Mouse (Mus musculus) liver, embryonic 12.5 days (tissue): ENCODE measurements around the gene Nlrx1. TPM values are rescaled to one million over a fixed set of nuclear protein-coding genes. Genes with fewer than 3 reads are reported as not detected.
"Not testable (repeated sequence)": the region's sequence is repeated elsewhere in the genome, so short reads cannot be mapped to it uniquely, and the experiment has no call there.

ENCODE experiments used
- ATAC-seq: fragments of 200-750 bp; cut with Nextera tagmentation; 2 replicates; pipeline ENCODE4 v1.8.0; 2017; ENCODE audit warnings: moderate number of reproducible peaks, mild to moderate bottlenecking, moderate library complexity
- H3K27ac ChIP-seq: fragments of 300-500 bp; sonication (generic); 2 replicates; pipeline ENCODE4 v1.5.1; 2016; ENCODE audit warnings: mild to moderate bottlenecking
- H3K27me3 ChIP-seq: fragments of 300-500 bp; sonication (generic); replicated peaks from 2 replicates; pipeline ENCODE4 v1.6.1; 2016; ENCODE audit warnings: mild to moderate bottlenecking, moderate library complexity
- H3K36me3 ChIP-seq: fragments of 300-500 bp; sonication (generic); 2 replicates; pipeline ENCODE4 v1.6.1; 2016; ENCODE audit warnings: mild to moderate bottlenecking, moderate library complexity
- H3K4me1 ChIP-seq: fragments of 300-500 bp; sonication (generic); 2 replicates; pipeline ENCODE4 v1.6.1; 2016
- H3K4me2 ChIP-seq: fragments of 300-500 bp; sonication (generic); 2 replicates; pipeline ENCODE4 v1.6.1; 2016; ENCODE audit warnings: mild to moderate bottlenecking, moderate library complexity
- H3K4me3 ChIP-seq: fragments of 300-500 bp; sonication (generic); 2 replicates; pipeline ENCODE4 v1.5.1; 2016; ENCODE audit warnings: mild to moderate bottlenecking, moderate library complexity
- H3K9ac ChIP-seq: fragments of 300-500 bp; sonication (generic); 2 replicates; pipeline ENCODE4 v1.6.1; 2016; ENCODE audit warnings: mild to moderate bottlenecking, moderate library complexity
- H3K9me3 ChIP-seq: fragments of 300-500 bp; sonication (generic); replicated peaks from 2 replicates; pipeline ENCODE4 v1.6.1; 2016; ENCODE audit warnings: mild to moderate bottlenecking, moderate library complexity
- WGBS: fragments of 180-500 bp; shearing (Covaris S2); methylation state at CpG from one replicate; pipeline ENCODE4 v1.1.7; 2016; ENCODE audit not compliant: insufficient replicate concordance; 5-methylcytosine and 5-hydroxymethylcytosine counted together
- polyA plus RNA-seq: library from polyadenylated mRNA; unstranded; fragments of >200 nt; fragmentation: Nextera tagmentation; extraction: Ambion mirVana; gene quantifications from 2 replicates; pipeline ENCODE4 v1.2.1, GENCODE M21; 2016

Gene Nlrx1
- polyA plus RNA-seq, 1 experiment from 2014 or later: 4.0 TPM

GRCm38 (mm10) chr9:44300001-44300400, 31.6 kb upstream of the Nlrx1 start:
- H3K27me3 ChIP-seq, H3K27ac ChIP-seq, ATAC-seq, H3K9ac ChIP-seq, H3K4me2 ChIP-seq, H3K4me3 ChIP-seq, H3K9me3 ChIP-seq: not testable (repeated sequence)
- peaks cover 86% of the 10 kb centered on the region for H3K36me3 ChIP-seq
- 94% methylated on average over 3 of the region's 3 CpGs for WGBS
- peaks cover 29% of the 10 kb centered on the region for H3K4me1 ChIP-seq

- Histone ChIP-seq H3K9me3 (peaks cover 5% of the 10 kb centered on the region), H3K27me3 (peaks cover 6% of the 10 kb centered on the region; the same call in 1 of the 2 replicates), H3K36me3 (peaks cover 75% of the 10 kb centered on the region), H3K4me2 (no peak overlapping the region), H3K4me1 (peaks cover 25% of the 10 kb centered on the region), H3K27ac (no peak overlapping the region), H3K4me3 (no peak overlapping the region), H3K9ac (no peak overlapping the region)
- ATAC-seq: no peak
- WGBS: 63% methylated on average over 3 of the region's 3 CpGs
Observed at GRCm38 (mm10) chr9:44292490-44292889, 24.1 kb upstream of the Nlrx1 start.

DNA sequence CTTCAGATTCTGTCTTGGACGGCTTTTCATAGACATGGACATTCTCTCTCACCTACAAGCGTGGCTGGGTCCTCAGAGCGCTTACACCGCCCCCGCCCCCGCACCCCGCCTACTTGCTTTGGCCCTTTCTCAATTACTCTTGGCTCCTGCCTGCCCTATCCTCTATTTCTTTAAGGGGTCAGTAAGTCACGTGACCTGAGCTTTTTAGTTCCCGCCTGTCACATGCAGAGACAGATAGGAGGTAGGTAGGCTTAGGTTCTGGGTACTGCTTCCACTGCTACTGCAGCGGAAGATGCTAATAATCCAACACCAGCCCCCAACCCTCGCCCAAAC, 20.5 kb upstream of the Nlrx1 start:
- Histone ChIP-seq H3K36me3 (peaks cover 53% of the 10 kb centered on the region), H3K27ac (peak overlapping the region; percentile 97), H3K27me3 (peaks cover 19% of the 10 kb centered on the region), H3K9ac (peak overlapping the region; percentile 98), H3K4me3 (peak overlapping the region; percentile 90), H3K4me1 (peaks cover 60% of the 10 kb centered on the region), H3K9me3 (peaks cover 5% of the 10 kb centered on the region), H3K4me2 (peak overlapping the region; percentile 92)
- WGBS: 7% methylated on average over 11 of the region's 11 CpGs
- peak; percentile 52 for ATAC-seq

GRCm38 (mm10) chr9:44288076-44288958, 19.9 kb upstream of the Nlrx1 start, which contains the start of gene Abcg4:
TSS of gene Abcg4 (minus strand) at chr9:44288615.
- Histone ChIP-seq H3K4me1 (peaks cover 65% of the 10 kb centered on the region), H3K4me3 (peak within 1 kb of the TSS; percentile 90), H3K9me3 (peaks cover 5% of the 10 kb centered on the region), H3K27me3 (peaks cover 19% of the 10 kb centered on the region), H3K9ac (peak within 1 kb of the TSS; percentile 98), H3K36me3 (peaks cover 53% of the 10 kb centered on the region), H3K4me2 (peak within 1 kb of the TSS; percentile 92), H3K27ac (peak within 1 kb of the TSS; percentile 97)
- peak; percentile 87 for ATAC-seq
- WGBS: 3% methylated on average over 38 of the region's 38 CpGs

DNA sequence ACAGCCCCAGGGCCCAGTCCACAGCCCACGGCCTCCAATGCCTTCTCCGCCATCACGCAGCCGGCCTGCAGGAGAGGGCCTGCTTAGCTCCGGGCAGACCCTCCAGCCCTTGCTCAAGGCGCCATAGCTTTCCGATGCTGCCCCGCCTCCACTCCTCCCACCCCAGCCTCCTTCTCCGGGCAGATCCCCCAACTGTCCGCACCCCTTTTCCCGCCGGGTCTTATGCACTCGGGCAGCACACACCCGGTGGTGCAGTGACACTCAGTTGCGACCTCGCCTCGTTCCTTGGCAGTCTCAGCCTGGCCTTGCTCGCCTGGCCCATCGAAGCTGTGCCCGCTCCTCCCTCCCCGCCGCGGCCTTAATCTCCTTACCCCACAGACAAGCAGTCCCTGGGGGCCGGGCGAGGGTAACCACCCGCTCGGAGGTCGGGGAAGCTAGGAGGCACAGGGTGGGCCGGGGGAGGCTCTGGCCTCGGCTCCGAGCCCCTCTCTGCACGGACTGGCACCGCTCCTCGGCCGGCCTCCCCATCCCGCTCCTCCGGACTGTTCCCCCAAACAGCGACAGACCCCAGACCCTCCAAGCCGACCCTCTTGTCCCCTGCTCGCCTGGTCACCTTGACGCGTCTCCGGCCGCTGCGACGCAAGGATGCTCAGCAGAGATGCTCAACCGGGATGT, 19.1 kb upstream of the Nlrx1 start:
- peak; percentile 41 for ATAC-seq
- H3K27ac ChIP-seq: peak overlapping the region; percentile 97
- WGBS: 2% methylated on average over 47 of the region's 47 CpGs

GRCm38 (mm10) chr9:44287003-44287400, 18.6 kb upstream of the Nlrx1 start:
- H3K4me1 ChIP-seq: peaks cover 70% of the 10 kb centered on the region
- H3K36me3 ChIP-seq: peaks cover 52% of the 10 kb centered on the region
- peak overlapping the region; percentile 98 for H3K9ac ChIP-seq
- peak overlapping the region; percentile 90 for H3K4me3 ChIP-seq
- 8% methylated on average over 11 of the region's 11 CpGs for WGBS
- H3K27ac ChIP-seq: peak overlapping the region; percentile 97
- H3K4me2 ChIP-seq: peak overlapping the region; percentile 92
- ATAC-seq: peak; percentile 21
- peaks cover 5% of the 10 kb centered on the region for H3K9me3 ChIP-seq
- peaks cover 19% of the 10 kb centered on the region for H3K27me3 ChIP-seq

More for the DNA sequence above, 19.1 kb upstream of the Nlrx1 start:
- Histone ChIP-seq H3K4me3 (peak overlapping the region; percentile 90), H3K9me3 (peaks cover 5% of the 10 kb centered on the region), H3K4me2 (peak overlapping the region; percentile 92), H3K36me3 (peaks cover 52% of the 10 kb centered on the region), H3K9ac (peak overlapping the region; percentile 98), H3K4me1 (peaks cover 70% of the 10 kb centered on the region), H3K27me3 (peaks cover 19% of the 10 kb centered on the region)

DNA sequence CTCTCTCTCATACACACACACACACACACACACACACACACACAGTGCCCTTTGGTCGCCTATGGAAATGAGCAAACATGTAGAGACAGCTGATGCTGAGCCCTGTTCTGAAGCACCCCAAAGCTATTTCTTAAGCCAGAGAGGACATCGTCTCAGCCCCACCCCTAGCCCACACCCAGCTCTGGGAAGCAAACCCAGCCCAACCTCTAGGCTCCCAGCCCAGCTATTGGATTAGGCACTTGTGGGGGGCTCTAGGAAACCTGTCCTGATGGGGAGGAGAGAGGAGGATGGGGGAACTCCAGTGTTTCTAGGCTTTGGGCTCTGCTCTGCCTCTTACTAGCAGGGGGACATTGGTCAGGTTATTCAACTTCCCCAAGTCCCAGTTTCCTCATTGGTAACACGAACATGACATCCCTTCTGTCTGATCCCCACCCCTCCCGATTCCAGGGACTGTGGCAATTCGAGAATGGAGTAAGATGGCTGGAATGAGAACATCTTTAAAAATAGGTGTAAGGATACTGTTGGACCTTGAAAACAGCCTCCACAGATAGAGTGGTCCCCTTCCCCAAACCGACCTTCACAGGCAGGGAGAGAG, 18.0 kb upstream of the Nlrx1 start:
- WGBS: 16% methylated on average over 6 of the region's 6 CpGs
- H3K4me1 ChIP-seq: peaks cover 73% of the 10 kb centered on the region
- H3K9ac ChIP-seq: peak overlapping the region; percentile 98
- H3K4me3 ChIP-seq: peak overlapping the region; percentile 90
- peak overlapping the region; percentile 97 for H3K27ac ChIP-seq
- H3K27me3 ChIP-seq: peaks cover 19% of the 10 kb centered on the region
- peaks cover 52% of the 10 kb centered on the region for H3K36me3 ChIP-seq
- ATAC-seq: peak; percentile 58
- H3K9me3 ChIP-seq: peaks cover 5% of the 10 kb centered on the region
- H3K4me2 ChIP-seq: peak overlapping the region; percentile 92

GRCm38 (mm10) chr9:44283183-44283582, 14.8 kb upstream of the Nlrx1 start:
- H3K4me2 ChIP-seq: no peak overlapping the region
- no peak for ATAC-seq
- peaks cover 69% of the 10 kb centered on the region for H3K36me3 ChIP-seq
- H3K9me3 ChIP-seq: no peaks in the 10 kb centered on the region
- 0 out of 2 replicates have a peak overlapping the region, but pooled peaks have one; percentile 0 for H3K27ac ChIP-seq
- peaks cover 19% of the 10 kb centered on the region for H3K27me3 ChIP-seq
- peaks cover 76% of the 10 kb centered on the region for H3K4me1 ChIP-seq
- no peak overlapping the region for H3K9ac ChIP-seq
- 61% methylated on average over 5 of the region's 5 CpGs for WGBS
- no peak overlapping the region for H3K4me3 ChIP-seq

DNA sequence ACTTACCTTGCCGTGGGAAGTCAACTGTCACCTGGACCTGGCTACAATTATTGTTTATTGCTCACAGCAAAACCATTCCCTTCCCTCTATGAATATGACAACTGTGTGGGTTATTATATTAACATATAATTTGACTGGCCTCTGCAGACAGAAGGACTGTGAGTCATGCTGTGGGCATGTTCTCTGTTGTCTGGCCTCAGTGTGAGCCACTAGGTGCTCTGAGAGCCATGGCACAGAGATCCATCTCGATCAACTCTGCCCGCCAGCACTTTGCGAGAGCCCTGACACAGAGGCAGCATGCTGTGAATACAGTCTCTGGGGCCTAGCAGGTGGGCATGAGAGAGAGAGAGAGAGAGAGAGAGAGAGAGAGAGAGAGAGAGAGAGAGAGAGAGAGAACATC, 1.6 kb upstream of the Nlrx1 start:
- Histone ChIP-seq H3K36me3 (peaks cover 20% of the 10 kb centered on the region), H3K9me3 (0 out of 2 replicates have a peak, but pooled peaks cover 3% of the 10 kb centered on the region), H3K4me2 (no peak overlapping the region), H3K4me1 (peaks cover 26% of the 10 kb centered on the region), H3K27me3 (no peaks in the 10 kb centered on the region), H3K9ac (no peak overlapping the region), H3K4me3 (no peak overlapping the region), H3K27ac (no peak overlapping the region)
- 83% methylated on average over 4 of the region's 4 CpGs for WGBS
- no peak for ATAC-seq

- no peak overlapping the region for H3K9ac ChIP-seq
- no peak overlapping the region for H3K4me3 ChIP-seq
- peaks cover 26% of the 10 kb centered on the region for H3K4me1 ChIP-seq
- peak overlapping the region; percentile 97; the same call in 1 of the 2 replicates for H3K4me2 ChIP-seq
- ATAC-seq: no peak
- 0 out of 2 replicates have a peak, but pooled peaks cover 3% of the 10 kb centered on the region for H3K9me3 ChIP-seq
- 64% methylated on average over 3 of the region's 3 CpGs for WGBS
- peak overlapping the region; percentile 55 for H3K27ac ChIP-seq
- peaks cover 11% of the 10 kb centered on the region for H3K36me3 ChIP-seq
- H3K27me3 ChIP-seq: no peaks in the 10 kb centered on the region; the same call in 1 of the 2 replicates
Observed at GRCm38 (mm10) chr9:44269077-44269476, 678 bp upstream of the Nlrx1 start.

DNA sequence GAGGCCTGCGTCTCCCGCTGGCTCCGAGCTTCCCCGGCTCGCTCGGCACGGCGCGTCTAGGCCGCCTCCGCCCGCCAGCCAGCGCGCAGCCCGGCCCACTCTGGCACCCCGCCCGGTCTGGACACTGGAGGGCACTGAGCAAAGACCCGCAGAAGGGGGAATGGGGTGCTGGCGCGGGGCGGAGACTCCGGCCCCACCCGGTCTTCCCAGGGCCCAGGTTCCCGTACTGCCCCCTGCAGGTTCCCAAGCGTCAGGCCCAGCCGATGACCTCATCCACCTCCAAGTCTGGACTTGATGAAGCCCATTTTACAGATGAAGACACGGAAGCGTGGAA, 405 bp downstream of the Nlrx1 start:
- peak overlapping the region; percentile 97 for H3K4me2 ChIP-seq
- H3K9me3 ChIP-seq: 0 out of 2 replicates have a peak, but pooled peaks cover 3% of the 10 kb centered on the region
- peak overlapping the region; percentile 66 for H3K4me3 ChIP-seq
- no peaks in the 10 kb centered on the region; the same call in 1 of the 2 replicates for H3K27me3 ChIP-seq
- H3K9ac ChIP-seq: peak overlapping the region; percentile 89
- WGBS: 2% methylated on average over 28 of the region's 28 CpGs
- ATAC-seq: peak; percentile 91
- H3K4me1 ChIP-seq: peaks cover 26% of the 10 kb centered on the region
- peak overlapping the region; percentile 83 for H3K27ac ChIP-seq
- H3K36me3 ChIP-seq: no peaks in the 10 kb centered on the region
